Mouse (Mus musculus) left cerebral cortex, adult 6 months (tissue): ENCODE measurements around the gene Ccdc3. TPM values are rescaled to one million over a fixed set of nuclear protein-coding genes. Genes with fewer than 3 reads are reported as not detected.

Experiments used
- long read RNA-seq, 2 experiments: library from polyadenylated mRNA; unstranded; transcript quantifications; one replicate each; pipeline ENCODE4 v2.0.0; 2019 to 2020
- polyA plus RNA-seq: library from polyadenylated mRNA; unstranded; fragments of <200 nt; fragmentation: Nextera tagmentation; gene quantifications from 2 replicates; pipeline ENCODE4 v1.2.3, GENCODE M21; 2021

Ccdc3 gene
- 6.8 and 12.9 TPM in 2 replicates for polyA plus RNA-seq
- long read RNA-seq, experiment 1, transcript Ccdc3-201 (3 exons, 2,670 nt), result major isoform, 65 of 77 reads
- long read RNA-seq, experiment 1, partial matches to known transcripts, result 1 of 77 reads
- long read RNA-seq, experiment 1, other reads (novel, unspliced or antisense), result 11 of 77 reads
- long read RNA-seq, experiment 2, partial matches to known transcripts, result 1 of 7 reads
- long read RNA-seq, experiment 2, other reads (novel, unspliced or antisense), result 4 of 7 reads

DNA sequence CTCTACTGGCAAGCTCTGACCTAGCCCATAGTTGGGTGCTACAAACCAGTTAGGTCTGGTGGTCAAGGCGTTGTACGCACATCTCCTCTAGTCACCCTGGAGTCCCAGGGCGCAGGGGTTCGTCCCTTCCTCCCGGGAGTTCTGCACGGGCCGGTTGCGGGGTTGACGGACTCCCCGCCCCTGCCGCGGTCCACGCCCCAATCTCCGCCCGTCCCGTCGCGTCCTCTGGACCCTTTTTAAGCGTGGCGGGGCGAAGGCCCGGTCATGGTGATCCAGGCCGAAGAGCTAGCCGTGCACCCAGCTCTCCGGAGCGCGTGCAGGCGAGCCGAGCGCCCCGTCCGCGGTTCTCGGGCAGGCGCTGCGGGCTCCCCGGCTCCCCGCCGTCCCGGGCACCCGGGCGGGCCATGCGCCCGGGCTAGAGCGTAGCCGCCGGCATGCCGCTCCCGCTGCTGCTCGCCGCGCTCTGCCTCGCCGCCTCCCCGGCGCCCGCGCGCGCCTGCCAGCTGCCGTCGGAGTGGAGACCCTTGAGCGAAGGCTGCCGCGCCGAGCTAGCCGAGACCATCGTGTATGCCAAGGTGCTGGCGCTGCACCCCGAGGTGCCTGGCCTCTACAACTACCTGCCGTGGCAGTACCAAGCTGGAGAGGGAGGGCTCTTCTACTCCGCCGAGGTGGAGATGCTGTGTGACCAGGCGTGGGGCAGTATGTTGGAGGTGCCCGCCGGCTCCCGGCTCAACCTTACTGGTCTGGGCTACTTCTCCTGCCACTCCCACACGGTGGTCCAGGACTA lies at the start of gene Ccdc3:
TSS of gene Ccdc3 (plus strand) at position 277 of the 787 bp plus-strand sequence.

Other genes starting within 250 kb of the Ccdc3 start
- gene Phyh, start 218.8 kb upstream of the Ccdc3 start, polyA plus RNA-seq, result 189 and 196 TPM in 2 replicates
- 1.9 and 3.8 TPM in 2 replicates for gene Ucma, start 161.7 kb upstream of the Ccdc3 start, polyA plus RNA-seq
- gene Mcm10, start 125.0 kb upstream of the Ccdc3 start, polyA plus RNA-seq, result 0.36 and 0.74 TPM in 2 replicates
- gene Optn, start 73.7 kb upstream of the Ccdc3 start, polyA plus RNA-seq, result 7.6 and 10.4 TPM in 2 replicates